Mouse (Mus musculus) CD8-positive naive resting alpha-beta T cell, adult 2 months (primary cell): ENCODE results near the gene H2-T22.

Experiments used
- DNase-seq, 2 experiments: peaks; one replicate each; pipeline ENCODE4 v3.0.0; 2022; ENCODE audit warnings: low read depth in 2 of 2, low spot score in 2 of 2

Gene H2-T22

GRCm38 (mm10) chr17:35998545-35999305, 43.8 kb downstream of the H2-T22 start:
- no peak for DNase-seq

DNA sequence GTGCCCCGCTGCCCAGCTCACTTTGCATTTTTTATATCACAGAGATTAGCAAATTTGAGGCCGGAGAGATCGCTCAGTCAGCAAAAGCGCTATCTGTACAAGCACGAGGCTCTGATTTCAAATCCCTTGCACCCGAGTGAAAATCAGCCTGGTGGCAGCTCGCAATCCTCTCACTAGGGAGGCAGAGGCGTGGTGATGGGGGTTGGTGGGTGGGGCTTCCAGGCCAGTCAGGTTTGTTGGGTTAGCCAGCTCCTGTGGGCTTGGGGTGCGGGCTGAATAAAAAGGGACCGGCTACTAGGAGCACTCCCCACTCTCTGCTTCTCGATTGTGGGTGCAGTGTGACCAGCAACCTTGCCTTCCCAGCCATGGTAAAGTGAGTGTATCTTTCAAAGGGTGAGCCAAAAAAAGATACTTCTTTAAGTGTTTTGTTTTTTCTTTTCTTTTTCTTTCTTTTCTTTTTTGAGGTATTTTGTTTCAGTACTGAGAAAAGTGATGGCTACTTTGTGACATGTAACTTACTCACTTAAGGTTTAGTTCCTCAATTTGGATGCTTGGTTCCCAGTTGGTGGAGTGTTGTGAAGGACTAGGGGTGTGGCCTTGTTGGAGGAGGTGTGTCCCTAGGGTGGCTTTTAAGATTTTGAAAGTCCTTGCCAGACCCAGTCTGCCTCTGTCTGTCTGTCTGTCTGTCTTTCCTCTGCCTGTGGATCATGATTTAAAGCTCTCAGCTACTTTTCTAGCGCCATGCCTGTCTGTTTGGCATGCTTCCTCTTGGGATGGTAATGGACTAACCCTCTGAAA, 44.6 kb downstream of the H2-T22 start:
- DNase-seq: no peak

DNA sequence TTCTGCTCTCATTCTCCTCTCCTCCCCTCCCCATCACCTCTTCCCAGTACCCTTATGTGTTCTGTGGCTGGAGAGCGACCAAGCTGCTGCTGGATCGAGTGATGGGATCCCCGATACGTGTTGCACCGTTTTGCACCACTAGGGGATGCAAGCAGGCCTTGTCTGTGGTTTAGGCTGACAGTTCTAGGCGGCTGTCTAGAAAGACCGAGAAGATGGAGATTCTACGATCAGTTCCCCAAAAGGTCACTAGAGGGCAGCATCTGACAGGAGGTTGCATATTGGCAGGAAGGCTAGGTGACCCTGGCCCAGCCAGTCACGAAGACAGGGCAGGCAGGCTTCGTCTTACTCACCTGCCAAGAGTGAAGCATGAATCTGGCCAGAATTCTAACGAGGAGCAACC, 45.6 kb downstream of the H2-T22 start:
- DNase-seq: peak; percentile 99

DNA sequence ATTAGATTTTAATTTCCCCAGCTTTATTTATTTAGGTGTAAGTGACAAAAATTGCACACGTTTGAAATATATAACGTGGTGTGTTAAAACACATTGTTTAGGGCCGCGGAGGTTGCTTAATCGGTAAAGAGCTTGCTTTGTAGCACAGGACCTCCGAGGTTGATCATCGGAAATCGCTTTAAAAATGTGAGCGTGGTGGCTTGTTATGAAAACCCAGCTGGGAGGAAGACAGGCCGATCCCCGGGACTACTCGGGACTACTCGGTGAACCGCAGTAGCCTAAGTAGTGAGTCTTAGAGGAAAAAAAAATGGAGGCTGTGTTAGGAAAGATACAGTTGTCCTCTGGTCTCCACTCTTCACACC, 47.7 kb downstream of the H2-T22 start:
- no peak for DNase-seq

- peak; percentile 37 to 57 for DNase-seq
Measured at GRCm38 (mm10) chr17:35994175-35994878, 48.2 kb downstream of the H2-T22 start.

DNA sequence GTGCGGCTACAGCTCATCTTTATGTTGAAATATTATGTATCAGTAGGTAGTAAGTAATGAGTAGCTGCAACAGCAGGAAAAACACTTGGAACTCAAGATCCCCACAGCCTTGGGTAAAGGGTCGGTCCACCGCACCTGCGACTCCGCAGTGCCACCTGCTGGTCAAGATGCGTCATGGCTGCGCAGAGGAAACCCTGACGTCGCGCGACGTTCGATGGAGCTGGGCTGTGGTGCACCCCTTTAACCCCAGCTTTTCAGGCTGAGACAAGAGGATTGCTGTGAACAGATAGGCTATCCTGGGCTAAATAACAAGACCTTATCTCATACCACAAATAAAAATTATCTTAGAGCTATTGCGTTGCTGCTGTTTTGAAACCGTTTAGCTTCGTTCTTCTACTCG, 48.9 kb downstream of the H2-T22 start:
- DNase-seq: peak; percentile 81 to 84

DNA sequence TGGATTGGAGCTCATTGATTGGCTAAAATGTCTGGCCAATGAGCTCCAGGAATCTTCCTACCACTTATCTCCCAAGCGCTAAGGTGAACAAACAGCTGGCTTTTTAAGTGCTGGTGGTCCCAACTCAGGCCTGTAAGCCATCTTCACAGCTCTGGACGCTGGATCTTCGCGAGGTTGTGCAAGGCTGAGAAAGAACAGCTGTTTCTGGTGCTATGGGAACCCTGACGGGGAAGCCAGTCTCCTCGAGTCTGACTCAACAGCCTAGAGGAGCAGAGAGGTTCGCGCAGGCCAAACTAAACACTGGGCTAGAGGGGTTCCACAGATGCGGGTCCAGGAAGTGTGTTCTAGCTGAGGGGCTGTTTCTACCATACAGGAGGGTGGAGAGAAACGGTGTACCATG, 50.8 kb downstream of the H2-T22 start:
- no peak for DNase-seq
